Mouse (Mus musculus) MEL (cell line): ENCODE measurements around the gene Eef1a2. TPM values are rescaled to one million over a fixed set of nuclear protein-coding genes. Genes with fewer than 3 reads are reported as not detected.

ENCODE experiments used
- DNase-seq: peaks from one replicate; pipeline ENCODE4 v3.0.0; 2011; ENCODE audit warnings: low read depth, low spot score
- H3K27ac ChIP-seq: 2 replicates; pipeline ENCODE4 v1.5.1; 2012; ENCODE audit warnings: low read depth, mild to moderate bottlenecking, control low read depth, low read length, moderate library complexity; ENCODE audit not compliant: control insufficient read depth
- H3K27me3 ChIP-seq, 2 experiments: fragments of 150-350 bp in 1 of 2; sonication (generic) in 1 of 2; 2 replicates each; pipeline ENCODE4 v1.6.1; 2012; ENCODE audit warnings: low read length in 2 of 2, mild to moderate bottlenecking in 2 of 2, improper control_type of control experiment in 1 of 2, moderate library complexity in 1 of 2; ENCODE audit not compliant: insufficient read depth in 2 of 2, control insufficient read depth in 1 of 2
- H3K36me3 ChIP-seq, 2 experiments: 2 replicates each; pipeline ENCODE4 v1.6.1; 2012 to 2014; ENCODE audit warnings: low read length in 2 of 2, improper control_type of control experiment in 1 of 2, inconsistent platforms in 1 of 2, mild to moderate bottlenecking in 1 of 2; ENCODE audit not compliant: insufficient read depth in 2 of 2, control insufficient read depth in 1 of 2
- H3K4me1 ChIP-seq, 2 experiments: fragments of 150-350 bp in 1 of 2; sonication (generic) in 1 of 2; 2 replicates each; pipeline ENCODE4 v1.6.1; 2012; ENCODE audit warnings: low read length in 2 of 2, improper control_type of control experiment in 1 of 2, mild to moderate bottlenecking in 1 of 2; ENCODE audit not compliant: insufficient read depth in 2 of 2, control insufficient read depth in 1 of 2
- H3K4me3 ChIP-seq, 2 experiments: fragments of 150-350 bp in 1 of 2; sonication (generic) in 1 of 2; 2 replicates each; pipeline ENCODE4 v1.5.1; 2012; ENCODE audit warnings: low read depth in 2 of 2, low read length in 2 of 2, mild to moderate bottlenecking in 2 of 2, moderate library complexity in 2 of 2, control low read depth in 1 of 2, improper control_type of control experiment in 1 of 2; ENCODE audit not compliant: control insufficient read depth in 1 of 2, insufficient read depth in 1 of 2
- H3K79me2 ChIP-seq: 2 replicates; pipeline ENCODE4 v1.6.1; 2012; ENCODE audit warnings: mild to moderate bottlenecking, low read length, moderate library complexity; ENCODE audit not compliant: control insufficient read depth, poor library complexity, insufficient read depth
- H3K9ac ChIP-seq: 2 replicates; pipeline ENCODE4 v1.6.1; 2012; ENCODE audit warnings: low read depth, mild to moderate bottlenecking, control low read depth, low read length, moderate library complexity; ENCODE audit not compliant: control insufficient read depth, poor library complexity, severe bottlenecking
- H3K9me3 ChIP-seq: fragments of 150-350 bp; sonication (generic); replicated peaks from 2 replicates; pipeline ENCODE4 v1.6.1; 2012; ENCODE audit warnings: mild to moderate bottlenecking, low read length, improper control_type of control experiment, moderate library complexity; ENCODE audit not compliant: insufficient read depth
- BHLHE40 ChIP-seq: IDR thresholded peaks from 2 replicates; pipeline ENCODE4 v1.6.1; 2012; ENCODE audit warnings: low read depth, mild to moderate bottlenecking, inconsistent platforms, low read length, improper control_type of control experiment, borderline replicate concordance
- CHD1 ChIP-seq: IDR thresholded peaks from 2 replicates; pipeline ENCODE4 v1.6.1; 2012; ENCODE audit warnings: low read depth, mild to moderate bottlenecking, inconsistent platforms, low read length, improper control_type of control experiment
- E2F4 ChIP-seq: IDR thresholded peaks from 2 replicates; pipeline ENCODE4 v1.6.1; 2011; ENCODE audit warnings: low read depth, low read length, improper control_type of control experiment, borderline replicate concordance
- HCFC1 ChIP-seq: IDR thresholded peaks from 2 replicates; pipeline ENCODE4 v1.6.1; 2012; ENCODE audit warnings: low read depth, mild to moderate bottlenecking, inconsistent platforms, low read length, improper control_type of control experiment, moderate library complexity
- JUND ChIP-seq: IDR thresholded peaks from 2 replicates; pipeline ENCODE4 v1.6.1; 2011; ENCODE audit warnings: low read depth, mild to moderate bottlenecking, improper control_type of control experiment, low read length
- KAT2A ChIP-seq: conservative IDR thresholded peaks from 2 replicates; pipeline ENCODE4 v1.6.1; 2012; ENCODE audit warnings: low read depth, low read length, improper control_type of control experiment, inconsistent platforms
- MAX ChIP-seq: IDR thresholded peaks from 2 replicates; pipeline ENCODE4 v1.6.1; 2011; ENCODE audit warnings: low read length, improper control_type of control experiment
- MAZ ChIP-seq: IDR thresholded peaks from 2 replicates; pipeline ENCODE4 v1.6.1; 2012; ENCODE audit warnings: low read depth, mild to moderate bottlenecking, inconsistent platforms, low read length, improper control_type of control experiment
- MEF2A ChIP-seq: IDR thresholded peaks from 2 replicates; pipeline ENCODE4 v1.6.1; 2014; ENCODE audit warnings: low read depth, mild to moderate bottlenecking, inconsistent platforms, low read length, improper control_type of control experiment; ENCODE audit not compliant: poor library complexity, insufficient replicate concordance, severe bottlenecking; ENCODE audit errors: extremely low read depth
- MYC ChIP-seq: IDR thresholded peaks from 2 replicates; pipeline ENCODE4 v1.6.1; 2011; ENCODE audit warnings: low read depth, mild to moderate bottlenecking, low read length, improper control_type of control experiment, moderate library complexity
- NRF1 ChIP-seq: IDR thresholded peaks from 2 replicates; pipeline ENCODE4 v1.6.1; 2014; ENCODE audit warnings: low read depth, mild to moderate bottlenecking, inconsistent platforms, low read length, improper control_type of control experiment, moderate library complexity; ENCODE audit not compliant: poor library complexity, insufficient read depth, severe bottlenecking
- POLR2A ChIP-seq, 2 experiments: IDR thresholded peaks; 2 replicates each; pipeline ENCODE4 v1.6.1; 2011 to 2012; ENCODE audit warnings: low read length in 2 of 2, mild to moderate bottlenecking in 2 of 2, control low read depth in 1 of 2, improper control_type of control experiment in 1 of 2, low read depth in 1 of 2, moderate library complexity in 1 of 2; ENCODE audit not compliant: control insufficient read depth in 1 of 2, insufficient read depth in 1 of 2, poor library complexity in 1 of 2
- POLR2AphosphoS5 ChIP-seq: IDR thresholded peaks from 2 replicates; pipeline ENCODE4 v1.6.1; 2012; ENCODE audit warnings: low read depth, borderline replicate concordance, mild to moderate bottlenecking, inconsistent platforms, low read length, moderate library complexity, mixed read lengths
- RAD21 ChIP-seq: IDR thresholded peaks from 2 replicates; pipeline ENCODE4 v1.6.1; 2011; ENCODE audit warnings: mild to moderate bottlenecking, low read depth, low read length, improper control_type of control experiment
- RCOR1 ChIP-seq: IDR thresholded peaks from 2 replicates; pipeline ENCODE4 v1.6.1; 2012; ENCODE audit warnings: low read depth, mild to moderate bottlenecking, inconsistent platforms, low read length, improper control_type of control experiment
- SMC3 ChIP-seq: IDR thresholded peaks from 2 replicates; pipeline ENCODE4 v1.6.1; 2011; ENCODE audit warnings: low read depth, low read length, improper control_type of control experiment
- TAL1 ChIP-seq: IDR thresholded peaks from 2 replicates; pipeline ENCODE4 v1.6.1; 2012; ENCODE audit warnings: mild to moderate bottlenecking, inconsistent platforms, low read length, moderate library complexity, mixed read lengths
- TCF12 ChIP-seq: IDR thresholded peaks from 2 replicates; pipeline ENCODE4 v1.6.1; 2014; ENCODE audit warnings: low read depth, mild to moderate bottlenecking, inconsistent platforms, low read length, improper control_type of control experiment, moderate library complexity
- USF2 ChIP-seq, 2 experiments: IDR thresholded peaks; 2 replicates each; pipeline ENCODE4 v1.6.1; 2011 to 2012; ENCODE audit warnings: improper control_type of control experiment in 2 of 2, low read length in 2 of 2, borderline replicate concordance in 1 of 2, inconsistent platforms in 1 of 2, low read depth in 1 of 2, mild to moderate bottlenecking in 1 of 2; ENCODE audit not compliant: insufficient read depth in 1 of 2
- ZKSCAN1 ChIP-seq: IDR thresholded peaks from 2 replicates; pipeline ENCODE4 v1.6.1; 2012; ENCODE audit warnings: low read depth, mild to moderate bottlenecking, inconsistent platforms, low read length, improper control_type of control experiment, moderate library complexity
- polyA plus RNA-seq, 2 experiments: library from polyadenylated mRNA; stranded (reverse) in 1 of 2; unstranded in 1 of 2; fragments of >175 nt in 1 of 2; fragments of >200 nt in 1 of 2; gene quantifications; 2 replicates each; pipeline versions ENCODE4 v1.2.1 to v1.2.4; 2012; ENCODE audit warnings: low replicate concordance in 2 of 2, low read depth in 1 of 2; ENCODE audit not compliant: insufficient read length in 2 of 2, insufficient read depth in 1 of 2, missing spikeins in 1 of 2
- total RNA-seq: library from RNA; depleted of rRNA; stranded (reverse); fragments of 300-350 nt; gene quantifications from 2 replicates; pipeline ENCODE4 v1.2.3, GENCODE M21; 2012

Eef1a2 gene
- total and polyA plus RNA-seq, 3 experiments: not detected

DNA sequence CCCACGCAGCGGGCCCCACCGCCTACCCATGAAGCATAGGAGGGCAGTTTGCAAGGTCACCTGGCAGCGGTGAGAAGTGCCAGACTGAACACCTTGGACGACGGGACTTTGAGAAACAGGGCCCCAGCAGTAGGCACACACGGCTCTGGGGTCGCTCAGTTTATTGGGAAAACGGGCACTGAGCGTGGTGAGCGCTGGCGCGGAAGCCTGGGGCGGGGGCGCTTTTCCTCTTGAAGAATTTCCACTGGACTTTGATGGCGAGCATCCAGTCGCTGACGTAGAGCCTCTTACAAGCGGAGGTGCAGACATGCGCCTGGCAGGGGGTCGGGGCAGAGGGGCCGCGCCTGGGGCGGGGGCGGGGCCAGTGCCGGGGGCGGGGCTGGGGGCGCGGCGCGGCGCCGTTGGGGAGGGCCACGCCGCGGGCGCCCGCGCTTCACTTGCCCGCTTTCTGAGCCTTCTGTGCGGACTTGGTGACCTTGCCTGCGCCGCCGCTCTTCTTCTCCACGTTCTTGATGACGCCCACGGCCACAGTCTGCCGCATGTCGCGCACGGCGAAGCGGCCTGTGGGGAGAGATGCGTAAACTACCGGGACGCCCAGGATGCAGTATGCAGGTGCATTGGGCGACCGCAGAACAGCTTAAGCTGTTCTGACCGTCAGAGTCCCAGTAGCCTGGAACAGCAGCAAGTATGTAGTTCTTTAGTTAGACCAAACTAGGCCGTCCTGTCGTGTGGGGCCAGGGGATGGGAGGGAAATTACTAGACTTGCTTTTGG, 9.1 kb downstream of the Eef1a2 start:
- no peak for DNase-seq
- H3K79me2 ChIP-seq: no peaks in the 10 kb centered on the region
- no peaks in the 10 kb centered on the region for H3K9me3 ChIP-seq
- no peak overlapping the region for H3K4me3 ChIP-seq
- no peak overlapping the region for H3K27ac ChIP-seq
- no peak overlapping the region for H3K9ac ChIP-seq
- no peak for TF ChIP-seq NRF1
- TF ChIP-seq SMC3: no peak
- no peak for TF ChIP-seq TCF12
- TF ChIP-seq MYC: no peak
- TF ChIP-seq POLR2A (IDR thresholded peaks at IDR 0.05; ENCODE audit: control insufficient read depth in 1 of 2, insufficient read depth in 1 of 2, low read depth in 1 of 2, low read length in 2 of 2, poor library complexity in 1 of 2): no peak
- TF ChIP-seq CHD1: no peak
- no peak for TF ChIP-seq MAX
- TF ChIP-seq KAT2A: no peak
- no peak for TF ChIP-seq TAL1
- no peak for TF ChIP-seq RCOR1
- no peak for TF ChIP-seq MAZ
- TF ChIP-seq POLR2AphosphoS5: no peak
- no peak for TF ChIP-seq BHLHE40
- TF ChIP-seq ZKSCAN1: no peak
- TF ChIP-seq JUND: no peak
- TF ChIP-seq USF2 (IDR thresholded peaks at IDR 0.05; ENCODE audit: borderline replicate concordance in 1 of 2, insufficient read depth in 1 of 2, low read depth in 1 of 2, low read length in 2 of 2): no peak
- TF ChIP-seq E2F4: no peak
- no peak for TF ChIP-seq HCFC1
- no peak for TF ChIP-seq RAD21
- TF ChIP-seq MEF2A: no peak
- H3K4me1 ChIP-seq: no peaks in the 10 kb centered on the region
- H3K27me3 ChIP-seq: no peaks in the 10 kb centered on the region
- H3K36me3 ChIP-seq: no peaks in the 10 kb centered on the region
